Mouse (Mus musculus) kidney, embryonic 15.5 days (tissue): ENCODE data around the gene Gpalpp1. TPM values are rescaled to one million over a fixed set of nuclear protein-coding genes. Genes with fewer than 3 reads are reported as not detected.

Experiments used
- ATAC-seq: fragments of 200-750 bp; cut with Nextera tagmentation; replicated peaks from 2 replicates; pipeline ENCODE4 v1.8.0; 2017; ENCODE audit warnings: moderate TSS enrichment; ENCODE audit not compliant: low FRiP score
- H3K27ac ChIP-seq: fragments of 300-500 bp; sonication (generic); 2 replicates; pipeline ENCODE4 v1.5.1; 2015; ENCODE audit warnings: mild to moderate bottlenecking, inconsistent platforms
- H3K27me3 ChIP-seq: fragments of 300-500 bp; sonication (generic); 2 replicates; pipeline ENCODE4 v1.6.1; 2015; ENCODE audit warnings: inconsistent platforms
- H3K36me3 ChIP-seq: fragments of 300-500 bp; sonication (generic); 2 replicates; pipeline ENCODE4 v1.6.1; 2015; ENCODE audit warnings: inconsistent platforms
- H3K4me1 ChIP-seq: fragments of 300-500 bp; sonication (generic); 2 replicates; pipeline ENCODE4 v1.6.1; 2015; ENCODE audit warnings: inconsistent platforms
- H3K4me2 ChIP-seq: fragments of 300-500 bp; sonication (generic); 2 replicates; pipeline ENCODE4 v1.6.1; 2015; ENCODE audit warnings: moderate library complexity, mild to moderate bottlenecking, inconsistent platforms
- H3K4me3 ChIP-seq: fragments of 300-500 bp; sonication (generic); replicated peaks from 2 replicates; pipeline ENCODE4 v1.5.1; 2015; ENCODE audit warnings: mild to moderate bottlenecking, inconsistent platforms
- H3K9ac ChIP-seq: fragments of 300-500 bp; sonication (generic); 2 replicates; pipeline ENCODE4 v1.6.1; 2015; ENCODE audit warnings: mild to moderate bottlenecking, inconsistent platforms
- H3K9me3 ChIP-seq: fragments of 300-500 bp; sonication (generic); replicated peaks from 2 replicates; pipeline ENCODE4 v1.6.1; 2016; ENCODE audit warnings: inconsistent platforms
- WGBS: fragments of 180-500 bp; shearing (Covaris S2); methylation state at CpG from one replicate; pipeline ENCODE4 v1.1.7; 2015; ENCODE audit warnings: mixed read lengths; 5-methylcytosine and 5-hydroxymethylcytosine counted together
- polyA plus RNA-seq: library from polyadenylated mRNA; unstranded; fragments of >200 nt; fragmentation: Nextera tagmentation; extraction: Ambion mirVana; gene quantifications from 2 replicates; pipeline ENCODE4 v1.2.1, GENCODE M21; 2015

The Gpalpp1 gene
- polyA plus RNA-seq, 1 experiment from 2014 or later: 14.3 TPM

DNA sequence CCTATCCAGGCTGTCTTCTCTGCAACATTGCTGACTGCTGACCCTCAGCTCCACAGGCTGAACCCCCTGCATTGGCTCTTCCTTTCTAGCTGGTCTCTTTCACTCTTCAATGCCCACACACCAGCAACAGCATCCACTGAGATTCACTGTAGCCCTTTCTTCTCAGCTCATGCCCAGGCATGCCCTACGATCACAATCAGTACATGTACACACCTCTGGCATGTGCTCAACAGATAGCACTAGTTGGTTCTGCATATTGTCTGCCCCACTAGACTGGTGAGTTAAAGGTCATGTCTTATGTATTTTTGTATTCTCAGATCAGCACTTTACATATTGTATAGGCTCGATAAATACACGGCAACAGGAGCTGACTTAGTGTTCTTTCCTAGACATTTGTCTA, 26.4 kb downstream of the Gpalpp1 start:
- no peak overlapping the region for H3K27ac ChIP-seq
- WGBS: 74% methylated on average over 3 of the region's 3 CpGs
- no peak overlapping the region for H3K4me3 ChIP-seq
- peaks cover 3% of the 10 kb centered on the region for H3K36me3 ChIP-seq
- no peak overlapping the region for H3K4me2 ChIP-seq
- H3K4me1 ChIP-seq: peaks cover 2% of the 10 kb centered on the region; the same call in 1 of the 2 replicates
- H3K9ac ChIP-seq: no peak overlapping the region
- ATAC-seq: no peak
- H3K27me3 ChIP-seq: no peaks in the 10 kb centered on the region
- H3K9me3 ChIP-seq: no peaks in the 10 kb centered on the region

DNA sequence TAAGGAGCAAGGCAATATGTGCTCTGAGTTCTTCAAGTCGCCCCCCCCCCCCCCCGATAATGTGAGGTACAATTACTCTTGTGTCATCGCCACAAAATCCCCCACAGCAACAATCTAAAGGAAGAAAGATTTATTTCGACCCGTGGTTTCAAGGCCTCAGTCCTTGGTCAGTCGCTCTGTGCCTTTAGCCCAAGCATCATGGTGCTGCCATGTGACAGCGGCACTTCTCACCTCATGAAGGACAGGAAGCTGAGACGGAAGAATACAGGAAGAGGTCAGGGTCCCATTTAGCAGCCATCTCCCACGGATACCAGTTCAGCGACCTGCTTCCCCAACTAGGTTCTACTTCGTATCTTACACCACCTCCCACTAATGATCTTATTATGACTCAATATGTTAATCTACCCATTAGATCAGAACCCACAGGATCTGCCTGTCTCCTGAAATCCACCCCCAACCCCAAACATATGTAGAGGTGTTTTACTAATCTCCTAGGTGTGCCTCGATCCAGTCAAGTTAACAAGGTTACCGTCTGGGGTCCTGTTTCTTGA, 28.4 kb downstream of the Gpalpp1 start:
- WGBS: 74% methylated on average over 13 of the region's 13 CpGs
- H3K9ac ChIP-seq: no peak overlapping the region
- no peak for ATAC-seq
- H3K27me3 ChIP-seq: no peaks in the 10 kb centered on the region
- no peak overlapping the region for H3K27ac ChIP-seq
- peaks cover 2% of the 10 kb centered on the region; the same call in 1 of the 2 replicates for H3K4me1 ChIP-seq
- no peak overlapping the region for H3K4me2 ChIP-seq
- H3K4me3 ChIP-seq: no peak overlapping the region
- no peaks in the 10 kb centered on the region for H3K9me3 ChIP-seq
- no peaks in the 10 kb centered on the region for H3K36me3 ChIP-seq

GRCm38 (mm10) chr14:76081451-76081850, 29.1 kb downstream of the Gpalpp1 start:
- ATAC-seq: no peak

GRCm38 (mm10) chr14:76077088-76077491, 33.5 kb downstream of the Gpalpp1 start:
- H3K27ac ChIP-seq: no peak overlapping the region
- H3K9me3 ChIP-seq: no peaks in the 10 kb centered on the region
- H3K36me3 ChIP-seq: no peaks in the 10 kb centered on the region
- no peaks in the 10 kb centered on the region for H3K4me1 ChIP-seq
- no peak overlapping the region for H3K4me2 ChIP-seq
- no peak for ATAC-seq
- H3K9ac ChIP-seq: no peak overlapping the region
- no peak overlapping the region for H3K4me3 ChIP-seq
- H3K27me3 ChIP-seq: no peaks in the 10 kb centered on the region
- WGBS: 46% methylated on average over 9 of the region's 9 CpGs

More at GRCm38 (mm10) chr14:76081451-76081850, 29.1 kb downstream of the Gpalpp1 start:
- Histone ChIP-seq H3K4me3 (no peak overlapping the region), H3K27ac (no peak overlapping the region), H3K27me3 (no peaks in the 10 kb centered on the region), H3K4me2 (no peak overlapping the region), H3K9ac (no peak overlapping the region), H3K4me1 (peaks cover 2% of the 10 kb centered on the region; the same call in 1 of the 2 replicates), H3K9me3 (no peaks in the 10 kb centered on the region), H3K36me3 (no peaks in the 10 kb centered on the region)
- WGBS: 69% methylated on average over 11 of the region's 11 CpGs

DNA sequence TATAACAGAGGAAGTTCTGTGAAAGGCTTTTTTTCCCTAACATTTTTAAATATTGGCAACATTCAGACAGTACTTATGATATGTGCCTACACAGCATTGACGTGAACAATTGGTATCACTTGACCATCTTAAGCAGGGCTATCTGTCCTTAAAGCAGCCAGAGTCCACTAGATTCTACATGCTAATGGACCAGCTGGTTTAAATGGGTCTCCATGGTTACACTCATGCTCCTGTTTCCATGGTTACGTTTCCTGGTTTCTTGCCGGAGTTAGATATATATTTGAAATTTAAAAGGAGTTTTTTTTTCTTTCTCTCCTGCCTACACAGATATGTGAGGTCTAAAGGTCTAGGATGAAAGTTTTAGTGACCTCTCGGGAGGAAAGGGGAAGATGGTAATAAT, 34.0 kb downstream of the Gpalpp1 start:
- no peak overlapping the region for H3K4me3 ChIP-seq
- no peaks in the 10 kb centered on the region for H3K36me3 ChIP-seq
- no peaks in the 10 kb centered on the region for H3K9me3 ChIP-seq
- no peak overlapping the region for H3K4me2 ChIP-seq
- 68% methylated on average over 4 of the region's 4 CpGs for WGBS
- no peaks in the 10 kb centered on the region for H3K27me3 ChIP-seq
- no peak overlapping the region for H3K9ac ChIP-seq
- H3K27ac ChIP-seq: no peak overlapping the region
- no peaks in the 10 kb centered on the region for H3K4me1 ChIP-seq
- ATAC-seq: no peak

GRCm38 (mm10) chr14:76075721-76076120, 34.8 kb downstream of the Gpalpp1 start:
- Histone ChIP-seq H3K4me2 (no peak overlapping the region), H3K27me3 (no peaks in the 10 kb centered on the region), H3K9ac (no peak overlapping the region), H3K9me3 (no peaks in the 10 kb centered on the region), H3K4me1 (no peaks in the 10 kb centered on the region), H3K36me3 (no peaks in the 10 kb centered on the region), H3K4me3 (no peak overlapping the region), H3K27ac (no peak overlapping the region)
- no peak for ATAC-seq
- WGBS: 74% methylated on average over 4 of the region's 4 CpGs

GRCm38 (mm10) chr14:76074206-76074605, 36.4 kb downstream of the Gpalpp1 start:
- WGBS: 72% methylated on average over 1 of the region's 1 CpGs
- ATAC-seq: no peak

DNA sequence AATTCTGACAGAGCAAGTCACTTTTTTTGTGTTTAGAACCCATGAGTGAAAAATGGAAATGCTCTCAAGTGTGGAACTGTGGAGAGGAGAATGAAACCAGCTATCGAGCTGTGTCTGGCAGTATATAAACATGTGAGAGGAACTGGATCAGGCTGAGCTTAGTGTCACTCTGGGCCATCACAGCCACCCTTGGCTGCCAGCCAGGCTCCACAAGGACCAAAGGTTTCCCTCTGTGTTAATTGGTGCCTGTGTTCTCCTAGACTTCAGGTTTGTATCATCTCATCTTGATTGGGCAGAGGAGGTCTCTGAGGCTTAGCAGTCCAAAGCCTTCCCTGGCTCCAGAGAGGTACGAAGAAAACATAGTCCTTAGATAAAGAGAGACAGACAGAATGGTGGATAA, 37.9 kb downstream of the Gpalpp1 start:
- H3K4me3 ChIP-seq: no peak overlapping the region
- no peaks in the 10 kb centered on the region for H3K4me1 ChIP-seq
- 64% methylated on average over 2 of the region's 2 CpGs for WGBS
- no peaks in the 10 kb centered on the region for H3K27me3 ChIP-seq
- no peak overlapping the region for H3K4me2 ChIP-seq
- no peak for ATAC-seq
- no peaks in the 10 kb centered on the region for H3K36me3 ChIP-seq
- no peak overlapping the region for H3K9ac ChIP-seq
- no peaks in the 10 kb centered on the region for H3K9me3 ChIP-seq
- H3K27ac ChIP-seq: no peak overlapping the region

More at GRCm38 (mm10) chr14:76074206-76074605, 36.4 kb downstream of the Gpalpp1 start:
- no peaks in the 10 kb centered on the region for H3K9me3 ChIP-seq
- H3K4me2 ChIP-seq: no peak overlapping the region
- H3K9ac ChIP-seq: no peak overlapping the region
- no peaks in the 10 kb centered on the region for H3K36me3 ChIP-seq
- H3K4me1 ChIP-seq: no peaks in the 10 kb centered on the region
- H3K27ac ChIP-seq: no peak overlapping the region
- no peak overlapping the region for H3K4me3 ChIP-seq
- no peaks in the 10 kb centered on the region for H3K27me3 ChIP-seq

DNA sequence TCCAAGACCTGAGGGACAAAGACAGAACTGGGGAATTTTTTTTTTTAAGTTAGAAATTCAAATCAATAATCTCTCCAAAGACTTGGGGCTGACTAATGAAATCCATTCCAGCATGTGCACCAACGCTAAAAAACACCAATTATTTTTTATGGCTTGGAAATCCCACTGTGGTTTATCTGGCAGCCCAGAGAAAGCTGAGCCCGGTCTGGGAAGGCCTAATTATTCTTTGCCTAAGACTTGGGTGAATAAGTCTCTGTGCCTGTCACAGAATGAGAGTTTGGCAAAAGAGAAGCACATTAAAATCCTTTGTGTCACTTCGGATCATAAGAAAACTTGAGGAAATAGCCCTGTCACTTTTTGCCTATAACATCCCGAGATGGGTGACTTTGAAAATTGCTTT, 41.3 kb downstream of the Gpalpp1 start:
- H3K9ac ChIP-seq: no peak overlapping the region
- no peaks in the 10 kb centered on the region for H3K27me3 ChIP-seq
- WGBS: 68% methylated on average over 4 of the region's 4 CpGs
- H3K36me3 ChIP-seq: no peaks in the 10 kb centered on the region
- H3K4me2 ChIP-seq: no peak overlapping the region
- no peaks in the 10 kb centered on the region for H3K4me1 ChIP-seq
- no peak for ATAC-seq
- no peak overlapping the region for H3K27ac ChIP-seq
- H3K9me3 ChIP-seq: no peaks in the 10 kb centered on the region
- H3K4me3 ChIP-seq: no peak overlapping the region

DNA sequence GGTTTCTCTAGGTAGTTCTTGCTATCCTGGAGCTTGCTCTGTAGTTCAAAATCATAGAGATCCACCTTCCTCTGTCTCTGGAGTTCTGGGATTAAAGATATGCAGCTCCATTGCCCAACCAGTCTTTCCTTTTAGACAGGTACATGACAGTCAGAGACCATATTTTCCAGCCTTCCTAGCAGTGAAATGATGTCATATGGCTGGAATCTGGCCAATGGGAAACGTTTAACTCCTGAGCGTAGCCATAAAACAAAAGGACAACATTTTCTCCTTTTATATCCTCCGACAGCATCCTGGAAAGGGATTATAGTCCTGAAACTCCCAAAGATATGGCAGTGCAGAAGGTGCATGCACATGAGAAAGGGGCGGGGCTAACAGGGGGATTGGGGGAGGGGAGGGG, 42.3 kb downstream of the Gpalpp1 start:
- Histone ChIP-seq H3K4me2 (no peak overlapping the region), H3K27ac (no peak overlapping the region), H3K36me3 (no peaks in the 10 kb centered on the region), H3K4me3 (no peak overlapping the region), H3K4me1 (no peaks in the 10 kb centered on the region), H3K27me3 (no peaks in the 10 kb centered on the region), H3K9me3 (no peaks in the 10 kb centered on the region), H3K9ac (no peak overlapping the region)
- WGBS: 62% methylated on average over 4 of the region's 4 CpGs
- no peak for ATAC-seq

GRCm38 (mm10) chr14:76067237-76067636, 43.3 kb downstream of the Gpalpp1 start:
- no peaks in the 10 kb centered on the region for H3K4me1 ChIP-seq
- H3K9ac ChIP-seq: no peak overlapping the region
- no peaks in the 10 kb centered on the region for H3K36me3 ChIP-seq
- H3K4me3 ChIP-seq: no peak overlapping the region
- no peak overlapping the region for H3K4me2 ChIP-seq
- H3K9me3 ChIP-seq: no peaks in the 10 kb centered on the region
- ATAC-seq: no peak
- no peak overlapping the region for H3K27ac ChIP-seq
- 29% methylated on average over 1 of the region's 1 CpGs for WGBS
- no peaks in the 10 kb centered on the region for H3K27me3 ChIP-seq

- 79% methylated on average over 5 of the region's 5 CpGs for WGBS
- no peak overlapping the region for H3K4me3 ChIP-seq
These were observed 51.1 kb downstream of the Gpalpp1 start for GRCm38 (mm10) chr14:76059441-76059840.

DNA sequence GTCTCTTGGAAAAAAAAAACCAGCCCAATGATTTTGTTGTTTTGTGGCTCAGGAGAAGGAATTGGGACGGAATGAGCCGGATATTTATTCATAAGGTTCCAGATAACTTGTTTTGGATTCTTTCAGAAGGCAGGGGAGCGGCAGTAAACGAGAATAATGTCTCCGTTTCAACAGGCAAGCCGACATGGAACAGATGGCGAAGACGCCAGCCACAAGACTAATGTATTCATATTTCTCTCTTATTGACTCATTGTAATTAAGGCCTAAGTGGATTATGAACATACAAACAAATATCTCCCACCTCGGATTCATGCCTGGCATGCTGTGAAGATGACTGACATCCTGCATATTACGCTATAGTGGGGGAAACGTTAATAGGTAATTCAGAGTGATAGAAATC, 56.8 kb downstream of the Gpalpp1 start:
- Histone ChIP-seq H3K27ac (no peak overlapping the region; the same call in 1 of the 2 replicates), H3K4me3 (no peak overlapping the region), H3K27me3 (no peaks in the 10 kb centered on the region), H3K9ac (no peak overlapping the region), H3K36me3 (no peaks in the 10 kb centered on the region), H3K4me1 (peaks cover 15% of the 10 kb centered on the region), H3K4me2 (no peak overlapping the region), H3K9me3 (no peaks in the 10 kb centered on the region)
- ATAC-seq: no peak
- WGBS: 66% methylated on average over 11 of the region's 11 CpGs

More at GRCm38 (mm10) chr14:76059441-76059840, 51.1 kb downstream of the Gpalpp1 start:
- Histone ChIP-seq H3K9ac (no peak overlapping the region), H3K9me3 (no peaks in the 10 kb centered on the region), H3K27ac (no peak overlapping the region), H3K4me2 (no peak overlapping the region), H3K4me1 (peaks cover 8% of the 10 kb centered on the region), H3K27me3 (no peaks in the 10 kb centered on the region), H3K36me3 (no peaks in the 10 kb centered on the region)
- ATAC-seq: no peak
